Mouse (Mus musculus) heart, postnatal 0 days (tissue): Measurements from ENCODE around the gene Smoc2.

Experiments
- CTCF ChIP-seq: IDR thresholded peaks from 2 replicates; pipeline ENCODE4 v1.5.1; 2016; ENCODE audit warnings: antibody characterized with exemption, control low read depth, low read depth
- EP300 ChIP-seq: IDR thresholded peaks from 2 replicates; pipeline ENCODE4 v1.6.1; 2016; ENCODE audit warnings: antibody characterized with exemption, low read depth

GRCm38 (mm10) chr17:14381482-14381881, 102.2 kb downstream of the Smoc2 start:
- TF ChIP-seq CTCF, result no peak
- no peak for TF ChIP-seq EP300
